Comparison of ENCODE assay signal across 13 mouse cellular contexts in the genomic region with DNA sequence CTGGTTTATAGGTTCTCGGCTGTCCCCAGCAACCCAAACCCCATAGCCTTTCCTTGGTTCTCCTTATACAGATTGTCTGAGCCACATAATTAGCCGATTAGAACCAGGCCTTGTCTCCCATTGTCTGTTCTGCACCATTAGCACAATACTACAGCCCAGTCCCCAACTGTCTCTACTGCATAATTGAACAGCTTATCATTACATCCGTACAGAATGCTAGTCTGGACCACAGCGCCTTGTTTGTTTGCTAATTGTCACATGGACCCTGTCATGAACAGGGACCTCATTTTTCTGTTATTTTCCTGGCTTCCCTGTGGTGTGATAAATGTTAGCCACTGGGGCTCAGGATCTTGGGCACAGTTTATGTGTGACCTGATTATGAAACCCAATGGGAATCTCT.
"Had no signal": no experiment of that assay in that cellular context is flagged by ENCODE, and none has a peak within 500 bp of the region (broad histone marks: within the 10 kb centered on the region; RNA-seq: fewer than 3 reads in every experiment).

No protein-coding gene starts in this region.

- H3K4me1 ChIP-seq: limb, embryonic 10.5 days; liver, embryonic 12.5 days had no signal

- DNase-seq: kidney, adult 2 months; kidney, postnatal 25 days; lung, embryonic 14.5 days; lung, postnatal 10 days; lung, postnatal 4 days; right cerebral cortex, postnatal 4 days; spleen, adult 18-20 months; thymus, postnatal 4 days had no signal

- H3K9me3 ChIP-seq: limb, embryonic 10.5 days; liver, embryonic 12.5 days; midbrain, embryonic 12.5 days had no signal

- H3K4me3 ChIP-seq: left cerebral cortex, adult 2 months; limb, embryonic 10.5 days; liver, embryonic 12.5 days; midbrain, embryonic 12.5 days; myocyte had no signal

- ATAC-seq: liver, embryonic 12.5 days had no signal

- H3K9ac ChIP-seq: liver, embryonic 12.5 days; lung, embryonic 14.5 days; midbrain, embryonic 12.5 days had no signal

- H3K4me2 ChIP-seq: liver, embryonic 12.5 days; lung, embryonic 14.5 days; midbrain, embryonic 12.5 days had no signal

- H3K27me3 ChIP-seq: liver, embryonic 12.5 days; midbrain, embryonic 12.5 days had no signal

- H3K27ac ChIP-seq: left cerebral cortex, adult 2 months; limb, embryonic 10.5 days; liver, embryonic 12.5 days; midbrain, embryonic 12.5 days had no signal
